Mouse (Mus musculus) hematopoietic multipotent progenitor cell, adult 10-12 weeks (in vitro differentiated cells): Measurements from ENCODE around the gene Tcf7l1. TPM values are rescaled to one million over a fixed set of nuclear protein-coding genes. Genes with fewer than 3 reads are reported as not detected.

Experiments
- polyA plus RNA-seq: library from polyadenylated mRNA; stranded (reverse); fragments of >175 nt; gene quantifications from 2 replicates; pipeline ENCODE4 v1.2.3, GENCODE M21; 2012; ENCODE audit warnings: low replicate concordance

The Tcf7l1 gene
- 0.98 and 1.4 TPM in 2 replicates for polyA plus RNA-seq

GRCm38 (mm10) chr6:72788892-72789699 is at the start of gene Tcf7l1:
Gene Tcf7l1, minus strand, starts transcription at chr6:72789254.

GRCm38 (mm10) chr6:72616643-72617288 is 172.3 kb downstream of the Tcf7l1 start, which contains the start of gene Tgoln1:
Gene Tgoln1, minus strand, starts transcription at chr6:72617000.

GRCm38 (mm10) chr6:72597956-72598753 is 190.9 kb downstream of the Tcf7l1 start, which contains the start of the genes Elmod3 and Retsat:
Gene Elmod3, minus strand, starts transcription at chr6:72598413.
Gene Retsat, plus strand, starts transcription at chr6:72598475.

Other genes starting within 250 kb of the Tcf7l1 start
- gene Capg, start 244.9 kb downstream of the Tcf7l1 start, polyA plus RNA-seq, result 264 and 513 TPM in 2 replicates
- 25.1 and 32.3 TPM in 2 replicates for gene Elmod3, start 190.8 kb downstream of the Tcf7l1 start, polyA plus RNA-seq
- 2.4 and 7.5 TPM in 2 replicates for gene Retsat, start 190.8 kb downstream of the Tcf7l1 start, polyA plus RNA-seq
- gene Tgoln1, start 172.3 kb downstream of the Tcf7l1 start, polyA plus RNA-seq, result 4.2 and 11.9 TPM in 2 replicates
- gene Kcmf1, start 110.7 kb upstream of the Tcf7l1 start, polyA plus RNA-seq, result 13.3 and 65.7 TPM in 2 replicates
- gene Tmsb10, start 169.5 kb upstream of the Tcf7l1 start, polyA plus RNA-seq, result 1,398 and 1,590 TPM in 2 replicates